Mouse (Mus musculus) CH12.LX (cell line): ENCODE measurements around the gene Mfsd2b. TPM values are rescaled to one million over a fixed set of nuclear protein-coding genes. Genes with fewer than 3 reads are reported as not detected.
A peak's percentile ranks its signal among the peaks of the same experiment; 100 is the strongest.

Experiments
- DNase-seq: peaks from one replicate; pipeline ENCODE4 v3.0.0-alpha.2; 2013; ENCODE audit errors: extremely low read depth
- H3K27ac ChIP-seq: 2 replicates; pipeline ENCODE4 v1.5.1; 2012; ENCODE audit warnings: low read depth, mild to moderate bottlenecking, control low read depth, moderate library complexity; ENCODE audit not compliant: insufficient read depth
- H3K27me3 ChIP-seq: replicated peaks from 2 replicates; pipeline ENCODE3; 2012; ENCODE audit warnings: inconsistent platforms
- H3K36me3 ChIP-seq, 2 experiments: replicated peaks in 1 of 2; 2 replicates each; pipeline versions ENCODE3 to v1.6.1; 2012; ENCODE audit warnings: inconsistent platforms in 1 of 2, low read length in 1 of 2, mild to moderate bottlenecking in 1 of 2, mixed read lengths in 1 of 2, moderate library complexity in 1 of 2; ENCODE audit not compliant: control insufficient read depth in 1 of 2, insufficient read depth in 1 of 2
- H3K4me1 ChIP-seq, 2 experiments: 2 replicates each; pipeline ENCODE4 v1.6.1; 2012; ENCODE audit warnings: inconsistent platforms in 1 of 2, moderate library complexity in 1 of 2; ENCODE audit not compliant: insufficient read depth in 2 of 2, control insufficient read depth in 1 of 2
- H3K4me2 ChIP-seq: 2 replicates; pipeline ENCODE4 v1.6.1; 2012; ENCODE audit warnings: low read depth, mild to moderate bottlenecking, control low read depth; ENCODE audit not compliant: poor library complexity, insufficient read depth, severe bottlenecking
- H3K4me3 ChIP-seq, 3 experiments: fragments of 150-350 bp in 1 of 3; sonication (generic) in 1 of 3; replicated peaks in 1 of 3; 2 replicates each; pipeline versions ENCODE3 to v1.5.1; 2011 to 2012; ENCODE audit warnings: low read depth in 2 of 3, low read length in 2 of 3, mild to moderate bottlenecking in 2 of 3, moderate library complexity in 2 of 3, control low read depth in 1 of 3, improper control_type of control experiment in 1 of 3, inconsistent platforms in 1 of 3, mixed read lengths in 1 of 3; ENCODE audit not compliant: poor library complexity in 1 of 3
- H3K79me2 ChIP-seq: replicated peaks from 2 replicates; pipeline ENCODE4 v1.6.1; 2012; ENCODE audit warnings: mild to moderate bottlenecking, moderate library complexity; ENCODE audit not compliant: control insufficient read depth, poor library complexity, insufficient read depth, severe bottlenecking; ENCODE audit errors: extremely low read depth
- H3K9ac ChIP-seq: 2 replicates; pipeline ENCODE4 v1.6.1; 2012; ENCODE audit warnings: low read depth, mild to moderate bottlenecking, control low read depth, moderate library complexity; ENCODE audit not compliant: insufficient read depth
- H3K9me3 ChIP-seq: replicated peaks from 2 replicates; pipeline ENCODE3; 2012; ENCODE audit warnings: low read length, inconsistent platforms, mixed read lengths
- BHLHE40 ChIP-seq: IDR thresholded peaks from 2 replicates; pipeline ENCODE4 v1.6.1; 2011; ENCODE audit warnings: mild to moderate bottlenecking, low read depth, low read length, improper control_type of control experiment
- CHD2 ChIP-seq: IDR thresholded peaks from 2 replicates; pipeline ENCODE4 v1.6.1; 2011; ENCODE audit warnings: low read length, improper control_type of control experiment
- CTCF ChIP-seq, 2 experiments: IDR thresholded peaks in 1 of 2; conservative IDR thresholded peaks in 1 of 2; 2 replicates each; pipeline ENCODE4 v1.5.1; 2011 to 2012; ENCODE audit warnings: low read depth in 2 of 2, low read length in 2 of 2, improper control_type of control experiment in 1 of 2, inconsistent platforms in 1 of 2, mild to moderate bottlenecking in 1 of 2, moderate library complexity in 1 of 2
- ETS1 ChIP-seq: conservative IDR thresholded peaks from 2 replicates; pipeline ENCODE4 v1.6.1; 2012; ENCODE audit warnings: low read depth, mild to moderate bottlenecking, inconsistent platforms, low read length, improper control_type of control experiment, moderate library complexity
- GABPA ChIP-seq: IDR thresholded peaks from 2 replicates; pipeline ENCODE4 v1.6.1; 2012; ENCODE audit warnings: low read depth, low read length, improper control_type of control experiment, inconsistent platforms; ENCODE audit not compliant: insufficient replicate concordance
- HCFC1 ChIP-seq: IDR thresholded peaks from 2 replicates; pipeline ENCODE4 v1.6.1; 2012; ENCODE audit warnings: low read depth, mild to moderate bottlenecking, inconsistent platforms, low read length, improper control_type of control experiment
- IRF4 ChIP-seq: IDR thresholded peaks from 2 replicates; pipeline ENCODE4 v1.6.1; 2014; ENCODE audit warnings: low read depth, mild to moderate bottlenecking, inconsistent platforms, low read length, improper control_type of control experiment
- KAT2A ChIP-seq: IDR thresholded peaks from 2 replicates; pipeline ENCODE4 v1.6.1; 2012; ENCODE audit warnings: low read length, improper control_type of control experiment, inconsistent platforms; ENCODE audit not compliant: insufficient replicate concordance
- MAZ ChIP-seq: IDR thresholded peaks from 2 replicates; pipeline ENCODE4 v1.6.1; 2012; ENCODE audit warnings: low read depth, mild to moderate bottlenecking, inconsistent platforms, low read length, improper control_type of control experiment, moderate library complexity
- MXI1 ChIP-seq: IDR thresholded peaks from 2 replicates; pipeline ENCODE4 v1.6.1; 2011; ENCODE audit warnings: mild to moderate bottlenecking, low read depth, low read length, improper control_type of control experiment
- NELFE ChIP-seq: IDR thresholded peaks from 2 replicates; pipeline ENCODE4 v1.6.1; 2011; ENCODE audit warnings: low read depth, low read length, improper control_type of control experiment
- NRF1 ChIP-seq: IDR thresholded peaks from 2 replicates; pipeline ENCODE4 v1.6.1; 2014; ENCODE audit warnings: low read depth, mild to moderate bottlenecking, inconsistent platforms, low read length, improper control_type of control experiment, moderate library complexity
- PAX5 ChIP-seq: IDR thresholded peaks from 2 replicates; pipeline ENCODE4 v1.6.1; 2012; ENCODE audit warnings: low read length, inconsistent platforms, mixed read lengths
- POLR2AphosphoS2 ChIP-seq: IDR thresholded peaks from 2 replicates; pipeline ENCODE4 v1.6.1; 2011; ENCODE audit warnings: low read depth, low read length, improper control_type of control experiment
- RCOR1 ChIP-seq: conservative IDR thresholded peaks from 2 replicates; pipeline ENCODE4 v1.6.1; 2012; ENCODE audit warnings: low read depth, mild to moderate bottlenecking, inconsistent platforms, low read length, improper control_type of control experiment
- SIN3A ChIP-seq: IDR thresholded peaks from 2 replicates; pipeline ENCODE4 v1.6.1; 2012; ENCODE audit warnings: low read length, improper control_type of control experiment, inconsistent platforms
- SMC3 ChIP-seq: IDR thresholded peaks from 2 replicates; pipeline ENCODE4 v1.6.1; 2011; ENCODE audit warnings: low read depth, low read length, improper control_type of control experiment
- TBP ChIP-seq: conservative IDR thresholded peaks from 2 replicates; pipeline ENCODE4 v1.6.1; 2011; ENCODE audit warnings: low read depth, low read length, improper control_type of control experiment
- TCF12 ChIP-seq: IDR thresholded peaks from 2 replicates; pipeline ENCODE4 v1.6.1; 2014; ENCODE audit warnings: low read depth, mild to moderate bottlenecking, inconsistent platforms, low read length, improper control_type of control experiment
- UBTF ChIP-seq: IDR thresholded peaks from 2 replicates; pipeline ENCODE4 v1.6.1; 2012; ENCODE audit warnings: low read depth, mild to moderate bottlenecking, inconsistent platforms, low read length, improper control_type of control experiment, moderate library complexity
- USF2 ChIP-seq: conservative IDR thresholded peaks from 2 replicates; pipeline ENCODE4 v1.6.1; 2011; ENCODE audit warnings: low read depth, low read length, improper control_type of control experiment
- ZNF384 ChIP-seq: IDR thresholded peaks from 2 replicates; pipeline ENCODE4 v1.6.1; 2012; ENCODE audit warnings: low read depth, low read length, improper control_type of control experiment, inconsistent platforms
- dilution Hi-C: fragments of 300-500 bp; cut with MboI; formaldehyde crosslinking; loops from 2 replicates; pipeline ENCODE4 v1.14.3; 2020; ENCODE audit warnings: low sequenced_read_pairs; ENCODE audit not compliant: extremely low pct_unique_long_range_greater_than_20kb, extremely low pct_ligation_motif_present
- in situ Hi-C: fragments of 300-500 bp; cut with MboI; formaldehyde crosslinking; loops from 3 replicates; pipeline ENCODE4 v1.14.3; 2019; ENCODE audit warnings: low sequenced_read_pairs, low pct_ligation_motif_present, low pct_unique_long_range_greater_than_20kb, mixed read lengths
- polyA plus RNA-seq: library from polyadenylated mRNA; unstranded; fragments of >175 nt; gene quantifications from 2 replicates; pipeline ENCODE4 v1.2.1, GENCODE M21; 2012; ENCODE audit warnings: low read depth; ENCODE audit not compliant: insufficient read length
- total RNA-seq, 2 experiments: library from RNA; depleted of rRNA; stranded (reverse); fragments of 300-350 nt in 1 of 2; fragments of >200 nt in 1 of 2; gene quantifications; 2 replicates each; pipeline ENCODE4 v1.2.3; 2012 to 2014

Gene Mfsd2b
- total and polyA plus RNA-seq, 3 experiments: 0.05 to 0.49 (median 0.21) TPM

- no peak overlapping the region for H3K9ac ChIP-seq
- peaks cover 2% of the 10 kb centered on the region for H3K9me3 ChIP-seq
- no peaks in the 10 kb centered on the region for H3K4me1 ChIP-seq
- TF ChIP-seq KAT2A (no peak), BHLHE40 (no peak), TCF12 (no peak), POLR2AphosphoS2 (no peak), TBP (no peak), NELFE (no peak), CHD2 (no peak), SMC3 (no peak), NRF1 (no peak), RCOR1 (no peak), USF2 (no peak), UBTF (no peak), ZNF384 (no peak), MXI1 (no peak), IRF4 (no peak), HCFC1 (no peak), SIN3A (no peak), ETS1 (no peak), MAZ (no peak), GABPA (no peak)
- no peaks in the 10 kb centered on the region for H3K27me3 ChIP-seq
- in situ Hi-C loops (no loop called here), dilution Hi-C loops (no loop called here)
- H3K4me3 ChIP-seq: no peak overlapping the region
- no peak overlapping the region for H3K27ac ChIP-seq
- DNase-seq: no peak
- no peak overlapping the region for H3K4me2 ChIP-seq
- no peaks in the 10 kb centered on the region for H3K79me2 ChIP-seq
- peaks cover 20 to 54% of the 10 kb centered on the region in 2 experiments for H3K36me3 ChIP-seq
These were observed 14.8 kb downstream of the Mfsd2b start for GRCm38 (mm10) chr12:4859241-4859914.

DNA sequence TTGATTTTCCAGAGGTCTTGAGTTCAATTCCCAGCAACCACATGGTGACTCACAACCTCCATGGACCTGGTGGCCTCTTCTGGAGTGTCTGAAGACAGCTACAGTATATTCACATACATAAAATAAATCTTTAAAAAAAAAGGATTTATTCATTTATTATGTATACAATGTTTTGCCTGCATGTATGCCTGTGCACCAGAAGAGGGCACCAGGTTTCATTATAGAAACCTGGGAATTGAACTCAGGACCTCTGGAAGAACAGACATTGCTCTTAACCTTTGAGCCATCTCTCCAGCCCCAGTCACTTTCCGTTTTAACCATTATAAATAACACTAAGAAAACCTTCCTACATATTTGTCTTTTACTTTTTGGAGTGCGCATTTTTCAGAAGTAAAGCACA, 17.3 kb downstream of the Mfsd2b start:
- H3K4me3 ChIP-seq: no peak overlapping the region
- H3K9ac ChIP-seq: no peak overlapping the region
- H3K79me2 ChIP-seq: no peaks in the 10 kb centered on the region
- H3K27me3 ChIP-seq: no peaks in the 10 kb centered on the region
- H3K4me2 ChIP-seq: no peak overlapping the region
- in situ Hi-C loops (no loop called here), dilution Hi-C loops (no loop called here)
- peaks cover 3% of the 10 kb centered on the region for H3K9me3 ChIP-seq
- no peak overlapping the region for H3K27ac ChIP-seq
- no peak for DNase-seq
- H3K4me1 ChIP-seq: no peaks in the 10 kb centered on the region
- TF ChIP-seq CTCF (conservative IDR thresholded peaks at IDR 0.05 in 1 of 2, IDR thresholded peaks at IDR 0.05 in 1 of 2; ENCODE audit: low read depth in 2 of 2, low read length in 2 of 2) (peak; percentile 9 to 44; a peak in 1 of 4 replicates), CHD2 (no peak), PAX5 (no peak)
- H3K36me3 ChIP-seq: peaks cover 26 to 57% of the 10 kb centered on the region in 2 experiments
